Mouse (Mus musculus): Measurements from ENCODE around the gene Cul1. TPM values are rescaled to one million over a fixed set of nuclear protein-coding genes. Genes with fewer than 3 reads are reported as not detected.

Gene Cul1
- polyA plus RNA-seq, 1 experiment = 142 TPM

GRCm38 (mm10) chr6:47453522-47454130 lies 428 bp downstream of the Cul1 start:
- Histone ChIP-seq H3K9me3 (replicated peaks; ENCODE audit: control insufficient read depth, insufficient read depth, low read length, poor library complexity, severe bottlenecking) (no peaks in the 10 kb centered on the region), H3K27me3 (ENCODE audit: control insufficient read depth, insufficient read depth, low read length, poor library complexity, severe bottlenecking) (no peaks in the 10 kb centered on the region), H3K36me3 (ENCODE audit: control insufficient read depth, insufficient read depth, low read length, poor library complexity, severe bottlenecking) (no peaks in the 10 kb centered on the region), H3K27ac (ENCODE audit: insufficient read depth, low read length) (peak overlapping the region; percentile 74), H3K9ac (ENCODE audit: low read depth, poor library complexity, severe bottlenecking) (peak overlapping the region; percentile 99), H3K4me1 (ENCODE audit: control insufficient read depth, insufficient read depth, low read length) (no peaks in the 10 kb centered on the region), H3K4me3 (ENCODE audit: low read depth, low read length) (peak overlapping the region; percentile 88)
- TF ChIP-seq POLR2A (IDR thresholded peaks at IDR 0.05; ENCODE audit: insufficient read depth, low read length) (peak; percentile 10), EP300 (IDR thresholded peaks at IDR 0.05; ENCODE audit: insufficient read depth, low read depth, low read length) (no peak)

GRCm38 (mm10) chr6:47454131-47454574 lies 955 bp downstream of the Cul1 start:
- no peaks in the 10 kb centered on the region for H3K4me1 ChIP-seq (ENCODE audit: control insufficient read depth, insufficient read depth, low read length)
- no peaks in the 10 kb centered on the region for H3K36me3 ChIP-seq (ENCODE audit: control insufficient read depth, insufficient read depth, low read length, poor library complexity, severe bottlenecking)
- peak overlapping the region; percentile 88 for H3K4me3 ChIP-seq (ENCODE audit: low read depth, low read length)
- H3K27me3 ChIP-seq (ENCODE audit: control insufficient read depth, insufficient read depth, low read length, poor library complexity, severe bottlenecking) = no peaks in the 10 kb centered on the region
- no peak for TF ChIP-seq EP300 (IDR thresholded peaks at IDR 0.05; ENCODE audit: insufficient read depth, low read depth, low read length)
- TF ChIP-seq CTCF (IDR thresholded peaks at IDR 0.05; ENCODE audit: low read depth, low read length) = no peak
- TF ChIP-seq POLR2A (IDR thresholded peaks at IDR 0.05; ENCODE audit: insufficient read depth, low read length) = no peak
- peak overlapping the region; percentile 99 for H3K9ac ChIP-seq (ENCODE audit: low read depth, poor library complexity, severe bottlenecking)
- peak overlapping the region; percentile 82 for H3K27ac ChIP-seq (ENCODE audit: insufficient read depth, low read length)
- H3K9me3 ChIP-seq (replicated peaks; ENCODE audit: control insufficient read depth, insufficient read depth, low read length, poor library complexity, severe bottlenecking) = no peaks in the 10 kb centered on the region

- Histone ChIP-seq H3K9ac (ENCODE audit: low read depth, poor library complexity, severe bottlenecking) (peak overlapping the region; percentile 99), H3K36me3 (ENCODE audit: control insufficient read depth, insufficient read depth, low read length, poor library complexity, severe bottlenecking) (no peaks in the 10 kb centered on the region), H3K4me3 (ENCODE audit: low read depth, low read length) (peak overlapping the region; percentile 88), H3K4me1 (ENCODE audit: control insufficient read depth, insufficient read depth, low read length) (no peaks in the 10 kb centered on the region), H3K9me3 (replicated peaks; ENCODE audit: control insufficient read depth, insufficient read depth, low read length, poor library complexity, severe bottlenecking) (no peaks in the 10 kb centered on the region), H3K27me3 (ENCODE audit: control insufficient read depth, insufficient read depth, low read length, poor library complexity, severe bottlenecking) (no peaks in the 10 kb centered on the region), H3K27ac (ENCODE audit: insufficient read depth, low read length) (peak overlapping the region; percentile 89)
- TF ChIP-seq POLR2A (IDR thresholded peaks at IDR 0.05; ENCODE audit: insufficient read depth, low read length) (peak; percentile 58), CTCF (IDR thresholded peaks at IDR 0.05; ENCODE audit: low read depth, low read length) (no peak)
These were observed 1.7 kb downstream of the Cul1 start for GRCm38 (mm10) chr6:47454575-47455571.

GRCm38 (mm10) chr6:47455843-47456242 lies 2.6 kb downstream of the Cul1 start:
- Histone ChIP-seq H3K9me3 (replicated peaks; ENCODE audit: control insufficient read depth, insufficient read depth, low read length, poor library complexity, severe bottlenecking) (no peaks in the 10 kb centered on the region), H3K36me3 (ENCODE audit: control insufficient read depth, insufficient read depth, low read length, poor library complexity, severe bottlenecking) (no peaks in the 10 kb centered on the region), H3K27me3 (ENCODE audit: control insufficient read depth, insufficient read depth, low read length, poor library complexity, severe bottlenecking) (no peaks in the 10 kb centered on the region), H3K4me1 (ENCODE audit: control insufficient read depth, insufficient read depth, low read length) (no peaks in the 10 kb centered on the region), H3K4me3 (ENCODE audit: low read depth, low read length) (no peak overlapping the region), H3K27ac (ENCODE audit: insufficient read depth, low read length) (no peak overlapping the region), H3K9ac (ENCODE audit: low read depth, poor library complexity, severe bottlenecking) (0 out of 2 replicates have a peak overlapping the region, but pooled peaks have one; percentile 99)
- TF ChIP-seq CTCF (IDR thresholded peaks at IDR 0.05; ENCODE audit: low read depth, low read length) = no peak
- no peak for TF ChIP-seq EP300 (IDR thresholded peaks at IDR 0.05; ENCODE audit: insufficient read depth, low read depth, low read length)
- no peak for TF ChIP-seq POLR2A (IDR thresholded peaks at IDR 0.05; ENCODE audit: insufficient read depth, low read length)

- Histone ChIP-seq H3K4me1 (ENCODE audit: control insufficient read depth, insufficient read depth, low read length) (no peaks in the 10 kb centered on the region), H3K4me3 (ENCODE audit: low read depth, low read length) (no peak overlapping the region), H3K27me3 (ENCODE audit: control insufficient read depth, insufficient read depth, low read length, poor library complexity, severe bottlenecking) (no peaks in the 10 kb centered on the region), H3K9me3 (replicated peaks; ENCODE audit: control insufficient read depth, insufficient read depth, low read length, poor library complexity, severe bottlenecking) (no peaks in the 10 kb centered on the region), H3K9ac (ENCODE audit: low read depth, poor library complexity, severe bottlenecking) (no peak overlapping the region), H3K27ac (ENCODE audit: insufficient read depth, low read length) (no peak overlapping the region), H3K36me3 (ENCODE audit: control insufficient read depth, insufficient read depth, low read length, poor library complexity, severe bottlenecking) (no peaks in the 10 kb centered on the region)
- TF ChIP-seq CTCF (IDR thresholded peaks at IDR 0.05; ENCODE audit: low read depth, low read length) (no peak), EP300 (IDR thresholded peaks at IDR 0.05; ENCODE audit: insufficient read depth, low read depth, low read length) (no peak), POLR2A (IDR thresholded peaks at IDR 0.05; ENCODE audit: insufficient read depth, low read length) (no peak)
These were observed 3.7 kb downstream of the Cul1 start for GRCm38 (mm10) chr6:47456853-47457252.

- H3K9ac ChIP-seq (ENCODE audit: low read depth, poor library complexity, severe bottlenecking) = no peak overlapping the region
- no peaks in the 10 kb centered on the region for H3K27me3 ChIP-seq (ENCODE audit: control insufficient read depth, insufficient read depth, low read length, poor library complexity, severe bottlenecking)
- TF ChIP-seq POLR2A (IDR thresholded peaks at IDR 0.05; ENCODE audit: insufficient read depth, low read length) (no peak), EP300 (IDR thresholded peaks at IDR 0.05; ENCODE audit: insufficient read depth, low read depth, low read length) (no peak)
- no peaks in the 10 kb centered on the region for H3K36me3 ChIP-seq (ENCODE audit: control insufficient read depth, insufficient read depth, low read length, poor library complexity, severe bottlenecking)
- H3K4me1 ChIP-seq (ENCODE audit: control insufficient read depth, insufficient read depth, low read length) = no peaks in the 10 kb centered on the region
- H3K4me3 ChIP-seq (ENCODE audit: low read depth, low read length) = no peak overlapping the region
- no peak overlapping the region for H3K27ac ChIP-seq (ENCODE audit: insufficient read depth, low read length)
- no peaks in the 10 kb centered on the region for H3K9me3 ChIP-seq (replicated peaks; ENCODE audit: control insufficient read depth, insufficient read depth, low read length, poor library complexity, severe bottlenecking)
These were observed 12.2 kb downstream of the Cul1 start for GRCm38 (mm10) chr6:47465400-47465799.
